Mouse (Mus musculus) thymus, adult 2 months (tissue): Measurements from ENCODE around the gene Dmrtb1.

ENCODE experiments used
- CTCF ChIP-seq: fragments of 200-500 bp; IDR thresholded peaks from 2 replicates; pipeline ENCODE4 v1.5.1; 2012; ENCODE audit warnings: mild to moderate bottlenecking, control low read depth, low read length, moderate library complexity, borderline replicate concordance; ENCODE audit not compliant: control insufficient read depth, poor library complexity, insufficient read depth; ENCODE audit errors: extremely low read depth
- POLR2A ChIP-seq: fragments of 200-500 bp; IDR thresholded peaks from 2 replicates; pipeline ENCODE4 v1.6.1; 2012; ENCODE audit warnings: mild to moderate bottlenecking, low read length, control low read depth, moderate library complexity; ENCODE audit not compliant: control insufficient read depth, poor library complexity, insufficient read depth; ENCODE audit errors: extremely low read depth

- TF ChIP-seq CTCF, result no peak
- TF ChIP-seq POLR2A, result no peak
Measured at GRCm38 (mm10) chr4:107699271-107699670, 15.2 kb upstream of the Dmrtb1 start.
